10 mouse cellular contexts compared by ENCODE assay signal in genomic region chr11:72396621-72397020, GRCm38 (mm10). TPM values are rescaled to one million over a fixed set of nuclear protein-coding genes. Genes with fewer than 3 reads are reported as not detected.
A peak's percentile ranks its signal among the peaks of the same experiment; 100 is the strongest.
DNase-seq lines count a peak whose midpoint lies in the region; ATAC-seq lines count a peak whose summit lies in the region.
"Had no signal": no experiment of that assay in that cellular context is flagged by ENCODE, and none has a peak within 500 bp of the region (broad histone marks: within the 10 kb centered on the region; RNA-seq: fewer than 3 reads in every experiment).

No protein-coding gene starts in this region.

- peak overlapping the region; percentile 31; the same call in 1 of the 2 replicates for H3K4me2 ChIP-seq in heart, embryonic 15.5 days
- no peak overlapping the region for H3K4me2 ChIP-seq in limb, embryonic 15.5 days

- DNase-seq in ovary, postnatal 36 days (ENCODE audit: low spot score): peak; percentile 45
- DNase-seq in ovary, postnatal 14 days (ENCODE audit: low spot score): no peak
- no peak for DNase-seq in thymus, postnatal 25 days
- no peak for DNase-seq in cerebellum, postnatal 10 days
- no peak for DNase-seq in right cerebral cortex, adult 2 months (ENCODE audit: low spot score in 2 of 2)

- H3K9me3 ChIP-seq in heart, embryonic 15.5 days (replicated peaks): no peaks in the 10 kb centered on the region
- no peaks in the 10 kb centered on the region for H3K9me3 ChIP-seq in limb, embryonic 15.5 days

- no peak overlapping the region for H3K9ac ChIP-seq in heart, embryonic 15.5 days
- H3K9ac ChIP-seq in limb, embryonic 15.5 days: no peak overlapping the region

- H3K27me3 ChIP-seq in heart, embryonic 15.5 days: no peaks in the 10 kb centered on the region
- no peaks in the 10 kb centered on the region for H3K27me3 ChIP-seq in limb, embryonic 15.5 days

- peak overlapping the region; percentile 89 for H3K27ac ChIP-seq in heart, embryonic 15.5 days
- H3K27ac ChIP-seq in limb, embryonic 15.5 days: peak overlapping the region; percentile 54; the same call in 1 of the 2 replicates
- H3K27ac ChIP-seq: macrophage had no signal

- 35% methylated on average over 7 of the region's 7 CpGs for WGBS in heart, embryonic 15.5 days
- WGBS in limb, embryonic 15.5 days: 56% methylated on average over 7 of the region's 7 CpGs

- peak; percentile 61 for ATAC-seq in heart, embryonic 15.5 days (replicated peaks; ENCODE audit: insufficient number of reproducible peaks, insufficient read depth, low FRiP score, low read depth)
- ATAC-seq in limb, embryonic 15.5 days (ENCODE audit: insufficient number of reproducible peaks, low FRiP score, low TSS enrichment, low read depth): no peak

- peaks cover 72% of the 10 kb centered on the region for H3K4me1 ChIP-seq in heart, embryonic 15.5 days (replicated peaks)
- peaks cover 34% of the 10 kb centered on the region for H3K4me1 ChIP-seq in limb, embryonic 15.5 days

- peaks cover 42% of the 10 kb centered on the region for H3K36me3 ChIP-seq in heart, embryonic 15.5 days
- H3K36me3 ChIP-seq in limb, embryonic 15.5 days: no peaks in the 10 kb centered on the region

- H3K4me3 ChIP-seq in heart, embryonic 15.5 days: no peak overlapping the region
- no peak overlapping the region for H3K4me3 ChIP-seq in limb, embryonic 15.5 days
- H3K4me3 ChIP-seq: myocyte had no signal

RNA-seq across cellular contexts. Expression of gene Smtnl2, which starts 14.9 kb away (rescaled TPM):
- polyA plus RNA-seq in heart, embryonic 15.5 days (2015; fragmentation: Nextera tagmentation; extraction: Ambion mirVana): 114 and 133 TPM in 2 replicates
- polyA plus RNA-seq in limb, embryonic 15.5 days (2015; fragmentation: Nextera tagmentation; extraction: Ambion mirVana): 85.0 and 97.2 TPM in 2 replicates
- polyA plus RNA-seq: macrophage had no signal

RNA-seq across cellular contexts. Expression of gene Tekt1, which starts 34.4 kb away (rescaled TPM):
- polyA plus RNA-seq in heart, embryonic 15.5 days (2015; fragmentation: Nextera tagmentation; extraction: Ambion mirVana): 0.72 and 1.1 TPM in 2 replicates
- polyA plus RNA-seq in limb, embryonic 15.5 days (2015; fragmentation: Nextera tagmentation; extraction: Ambion mirVana): 1.5 and 1.6 TPM in 2 replicates
- polyA plus RNA-seq: macrophage; myocyte; small intestine, adult 2 months had no signal

RNA-seq across cellular contexts. Expression of gene Ggt6, which starts 38.7 kb away (rescaled TPM):
- polyA plus RNA-seq in heart, embryonic 15.5 days (2015; fragmentation: Nextera tagmentation; extraction: Ambion mirVana): 0.15 TPM in 1 of 2 replicates, not detected in the other
- 10.4 and 11.5 TPM in 2 replicates for polyA plus RNA-seq in limb, embryonic 15.5 days (2015; fragmentation: Nextera tagmentation; extraction: Ambion mirVana)
- polyA plus RNA-seq: macrophage, myocyte had no signal

RNA-seq across cellular contexts. Expression of gene Mybbp1a, which starts 44.5 kb away (rescaled TPM):
- polyA plus RNA-seq in heart, embryonic 15.5 days (2015; fragmentation: Nextera tagmentation; extraction: Ambion mirVana): 57.8 and 83.8 TPM in 2 replicates
- polyA plus RNA-seq in limb, embryonic 15.5 days (2015; fragmentation: Nextera tagmentation; extraction: Ambion mirVana): 127 and 128 TPM in 2 replicates
